Mouse (Mus musculus): ENCODE results near the gene Txnrd3.

The Txnrd3 gene

DNA sequence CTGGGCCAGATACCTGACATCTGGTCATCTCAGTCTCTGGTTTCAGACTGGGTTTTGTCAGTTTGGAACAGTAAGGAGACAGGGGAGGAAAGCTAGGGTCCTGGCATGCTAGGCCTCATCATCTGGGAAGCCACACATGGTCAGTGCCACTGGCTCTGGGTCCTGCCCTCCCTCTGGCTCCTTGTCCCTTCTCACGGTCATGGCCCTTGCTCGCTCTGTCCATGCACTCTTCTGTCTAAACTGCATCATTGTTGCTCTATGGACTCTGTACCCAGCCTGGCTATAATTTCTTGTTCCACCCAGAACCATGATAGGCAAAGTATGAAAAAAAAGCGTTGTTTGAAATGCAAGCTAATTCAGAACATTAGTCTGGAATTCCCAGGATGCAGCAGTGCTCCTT, 11.2 kb downstream of the Txnrd3 start:
- no peak for DNase-seq (ENCODE audit: low spot score in 2 of 2)

DNA sequence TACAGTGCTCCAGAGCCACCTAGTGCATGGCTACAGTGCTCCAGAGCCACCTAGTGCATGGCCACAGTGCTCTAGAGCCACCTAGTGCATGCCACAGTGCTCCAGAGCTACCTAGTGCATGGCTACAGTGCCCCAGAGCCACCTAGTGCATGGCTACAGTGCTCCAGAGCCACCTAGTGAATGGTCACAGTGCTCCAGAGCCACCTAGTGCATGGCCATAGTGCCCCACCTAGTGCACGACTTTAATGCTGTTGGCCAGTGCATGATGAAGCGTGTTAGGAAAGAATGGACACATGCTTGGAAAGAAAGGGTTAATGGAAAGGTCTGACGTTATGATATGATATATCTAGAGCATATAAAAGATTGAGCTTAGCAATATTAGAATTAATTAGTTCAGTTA, 14.6 kb downstream of the Txnrd3 start:
- no peak for DNase-seq (ENCODE audit: low spot score in 2 of 2)

DNA sequence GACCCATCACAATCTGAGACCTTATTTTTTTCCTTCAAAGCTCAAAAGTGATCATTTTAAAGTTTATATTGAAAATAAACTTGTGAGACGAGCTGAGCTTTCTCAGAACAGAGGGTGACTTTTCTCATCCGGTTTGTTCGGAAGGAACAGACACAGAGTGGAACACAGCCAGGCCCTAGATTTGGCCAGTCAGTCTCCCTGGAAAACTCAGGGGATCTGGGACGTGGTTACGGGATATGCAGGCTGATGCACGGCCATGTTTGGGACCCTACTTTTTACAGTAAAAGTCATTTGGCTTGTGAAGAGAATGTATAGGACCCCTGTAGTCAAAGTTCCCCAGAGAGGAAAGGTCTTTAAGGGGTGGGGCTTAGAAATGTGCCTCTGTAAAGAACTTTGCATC, 15.1 kb downstream of the Txnrd3 start:
- DNase-seq (ENCODE audit: low spot score in 2 of 2): no peak

DNA sequence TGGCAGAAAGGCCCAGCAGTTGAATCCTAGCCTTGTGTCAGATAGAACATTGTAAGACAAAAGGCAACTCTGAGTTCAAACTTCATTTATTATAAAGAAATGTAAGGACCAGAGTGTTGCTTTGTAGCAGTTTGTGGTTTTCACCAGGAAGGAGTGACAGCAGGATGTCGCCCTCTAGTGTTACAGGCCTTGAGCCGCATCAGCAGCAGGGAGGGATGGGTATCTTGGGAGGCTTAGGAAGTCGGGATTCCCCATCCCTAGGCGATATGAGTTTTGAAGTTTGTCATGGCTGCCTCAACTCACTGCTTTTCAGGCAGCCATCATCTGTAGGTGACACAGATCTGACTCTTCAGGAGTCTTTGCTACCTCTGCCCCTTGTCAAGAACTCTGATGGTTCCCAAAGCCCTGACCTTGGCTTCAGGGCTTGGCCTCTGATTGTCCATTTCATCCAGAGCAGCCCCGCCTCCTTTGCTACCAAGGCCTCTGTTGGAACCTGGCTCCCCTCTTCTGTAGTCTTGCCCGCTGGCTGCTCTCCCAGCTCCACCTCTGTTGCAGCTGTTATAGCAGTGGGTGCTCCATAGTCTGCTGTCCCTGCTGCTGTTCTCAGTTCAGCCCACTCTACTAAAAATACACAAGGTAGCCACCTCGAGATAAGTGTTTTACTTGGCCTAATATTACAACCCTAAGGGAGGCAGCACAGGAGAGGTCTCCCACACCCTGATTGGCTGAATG, 16.1 kb downstream of the Txnrd3 start:
- no peak for DNase-seq (ENCODE audit: low spot score in 2 of 2)

DNA sequence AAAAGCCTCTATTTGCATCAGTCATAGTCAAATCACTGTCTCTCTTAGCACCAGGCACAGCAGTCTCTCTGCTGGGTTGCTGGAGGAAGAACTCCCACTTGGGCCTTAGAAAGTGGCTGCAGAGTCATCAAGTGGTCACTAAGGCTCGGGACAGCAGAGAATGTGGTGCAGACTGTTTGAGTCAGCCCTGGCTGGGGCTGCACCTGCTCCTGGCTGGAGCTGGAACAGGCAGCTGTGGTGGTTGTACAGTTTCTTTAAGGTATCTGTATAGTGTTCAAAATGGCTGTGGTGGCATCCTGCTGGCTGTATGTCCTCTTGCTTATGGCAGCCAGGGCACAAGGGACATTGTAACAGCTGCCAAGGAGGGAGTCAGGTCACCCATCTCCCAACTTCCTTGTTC, 16.7 kb downstream of the Txnrd3 start:
- DNase-seq (ENCODE audit: low spot score in 2 of 2): no peak

DNA sequence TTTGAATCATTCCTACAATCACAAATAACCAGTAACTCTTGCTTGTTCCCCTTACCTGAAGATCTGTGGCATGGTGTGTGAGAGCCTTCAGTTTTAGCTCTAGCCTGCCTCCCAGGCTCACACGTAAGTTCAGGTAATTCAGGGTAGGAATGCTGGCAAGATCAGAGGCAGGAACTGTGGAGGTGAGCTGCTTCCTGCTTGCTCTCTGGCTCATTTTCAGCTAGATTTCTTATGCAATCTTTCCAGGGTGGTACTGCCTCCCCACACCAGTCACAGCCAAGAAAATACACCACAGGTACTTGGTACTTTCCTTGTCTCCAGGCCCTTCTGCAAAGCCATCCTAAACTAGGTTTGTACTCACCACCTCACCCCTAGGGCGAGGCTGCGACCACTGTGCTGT, 18.7 kb downstream of the Txnrd3 start:
- no peak for DNase-seq (ENCODE audit: low spot score in 2 of 2)

DNA sequence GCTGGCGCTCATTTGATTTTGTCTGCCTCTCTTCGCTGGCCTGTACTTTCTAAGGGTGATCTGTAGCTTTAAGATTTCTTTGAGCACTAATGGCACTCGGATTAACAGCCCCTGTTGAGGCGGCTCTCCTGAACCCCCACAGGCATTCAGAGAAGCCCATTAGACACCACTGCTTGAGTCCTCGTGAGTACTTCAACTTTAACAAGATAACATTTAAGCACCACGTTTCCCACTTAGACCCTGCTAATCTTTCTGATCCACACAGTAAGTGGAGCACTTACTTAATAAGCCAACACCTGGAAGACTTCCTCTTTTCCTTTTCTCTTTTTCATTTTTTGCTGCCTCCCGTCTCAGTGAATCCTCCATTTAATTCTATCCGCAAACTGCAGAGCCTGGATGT, 21.4 kb downstream of the Txnrd3 start:
- DNase-seq (ENCODE audit: low spot score in 2 of 2): no peak

DNA sequence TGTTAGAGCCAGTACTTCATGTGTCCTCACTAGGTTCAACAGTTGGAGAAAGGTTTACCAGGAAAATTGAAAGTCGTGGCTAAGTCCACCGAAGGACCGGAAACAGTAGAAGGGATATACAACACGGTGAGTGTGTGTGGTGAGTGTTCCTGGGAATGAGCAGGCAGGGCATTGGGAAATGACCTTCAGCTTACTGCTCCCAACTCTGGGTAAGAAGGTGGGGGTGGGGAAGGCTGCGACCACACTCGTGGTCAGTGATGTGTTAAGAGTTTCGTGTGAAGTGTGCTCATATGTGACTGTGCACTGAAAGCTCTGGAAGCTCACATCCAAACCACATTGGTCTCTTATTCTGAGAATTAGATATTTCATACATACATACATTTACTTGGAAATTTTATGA, 21.9 kb downstream of the Txnrd3 start:
- DNase-seq (ENCODE audit: low spot score in 2 of 2): no peak

DNA sequence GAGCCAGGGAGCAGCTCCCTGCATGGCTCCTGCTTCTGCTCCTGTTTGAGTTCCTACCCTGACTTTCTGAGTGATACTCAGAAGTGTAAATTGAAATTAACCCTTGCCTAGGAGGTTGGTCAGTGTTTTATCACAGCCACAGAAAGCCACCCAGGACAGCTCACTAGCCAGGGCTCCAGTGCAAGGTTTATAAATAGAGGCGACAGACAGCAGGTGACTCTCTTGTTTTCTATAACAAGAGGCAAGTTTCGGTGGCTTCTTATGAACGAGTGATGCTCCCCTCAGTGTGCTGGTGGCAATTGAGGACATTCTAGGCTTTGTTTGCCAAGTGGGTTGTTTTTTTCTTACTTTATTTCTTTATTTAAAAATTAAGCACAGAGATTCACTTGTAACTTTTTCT, 23.2 kb downstream of the Txnrd3 start:
- DNase-seq (ENCODE audit: low spot score in 2 of 2): no peak

DNA sequence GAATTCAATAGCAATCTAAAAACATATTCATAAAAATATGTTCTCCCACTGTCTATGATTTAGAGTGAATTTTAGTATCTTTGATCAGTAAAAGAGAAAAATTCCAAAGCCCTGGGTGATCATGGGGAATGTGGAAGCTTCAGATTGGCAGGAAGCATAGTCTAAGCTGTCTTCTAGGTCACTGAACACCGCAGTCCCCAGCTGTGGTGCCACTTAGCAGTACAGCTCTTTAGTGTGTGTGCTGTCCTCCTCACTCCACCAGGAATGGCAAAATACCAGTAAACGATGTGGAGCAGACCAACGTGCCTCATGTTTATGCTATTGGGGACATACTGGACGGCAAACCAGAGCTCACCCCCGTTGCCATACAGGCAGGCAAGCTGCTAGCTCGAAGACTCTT, 25.8 kb downstream of the Txnrd3 start:
- DNase-seq (ENCODE audit: low spot score in 2 of 2): no peak

DNA sequence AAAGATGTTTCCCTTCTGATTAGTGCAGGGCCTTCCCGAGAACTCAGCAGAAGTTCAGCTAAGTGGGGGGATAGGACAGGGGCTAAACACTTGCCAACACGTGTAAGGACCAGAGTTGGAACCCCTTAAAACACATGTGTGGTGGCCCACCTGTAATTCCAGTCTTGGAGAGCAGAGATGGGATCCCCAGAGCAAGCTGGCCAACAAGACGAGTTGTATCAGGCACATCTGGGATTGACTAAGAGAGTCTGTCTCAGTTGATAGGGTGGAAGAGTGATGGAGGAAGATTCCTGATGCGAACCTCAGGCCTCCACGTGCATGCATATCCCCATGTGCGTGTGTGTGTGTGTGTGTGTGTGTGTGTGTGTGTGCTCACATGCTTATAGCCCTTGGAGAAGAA, 27.6 kb downstream of the Txnrd3 start:
- no peak for DNase-seq (ENCODE audit: low spot score in 2 of 2)

DNA sequence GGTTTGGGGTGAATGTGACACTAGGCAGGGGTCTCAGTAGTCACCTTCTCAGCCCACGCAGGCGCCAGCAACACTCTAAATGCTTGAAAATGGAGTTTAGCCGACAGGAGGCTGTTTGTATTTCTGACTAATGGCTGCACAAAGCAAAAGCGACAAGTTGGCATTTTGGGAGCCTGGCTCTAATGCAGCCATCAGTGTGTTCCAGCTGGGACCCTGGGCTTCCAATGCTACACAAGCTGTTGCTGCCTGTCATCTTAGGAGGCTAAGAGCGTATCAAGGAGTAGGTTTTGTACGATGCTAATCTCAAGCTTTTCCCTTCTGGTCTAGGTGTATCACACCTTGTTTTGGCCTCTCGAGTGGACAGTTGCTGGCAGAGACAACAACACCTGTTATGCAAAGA, 28.9 kb downstream of the Txnrd3 start:
- no peak for DNase-seq (ENCODE audit: low spot score in 2 of 2)

DNA sequence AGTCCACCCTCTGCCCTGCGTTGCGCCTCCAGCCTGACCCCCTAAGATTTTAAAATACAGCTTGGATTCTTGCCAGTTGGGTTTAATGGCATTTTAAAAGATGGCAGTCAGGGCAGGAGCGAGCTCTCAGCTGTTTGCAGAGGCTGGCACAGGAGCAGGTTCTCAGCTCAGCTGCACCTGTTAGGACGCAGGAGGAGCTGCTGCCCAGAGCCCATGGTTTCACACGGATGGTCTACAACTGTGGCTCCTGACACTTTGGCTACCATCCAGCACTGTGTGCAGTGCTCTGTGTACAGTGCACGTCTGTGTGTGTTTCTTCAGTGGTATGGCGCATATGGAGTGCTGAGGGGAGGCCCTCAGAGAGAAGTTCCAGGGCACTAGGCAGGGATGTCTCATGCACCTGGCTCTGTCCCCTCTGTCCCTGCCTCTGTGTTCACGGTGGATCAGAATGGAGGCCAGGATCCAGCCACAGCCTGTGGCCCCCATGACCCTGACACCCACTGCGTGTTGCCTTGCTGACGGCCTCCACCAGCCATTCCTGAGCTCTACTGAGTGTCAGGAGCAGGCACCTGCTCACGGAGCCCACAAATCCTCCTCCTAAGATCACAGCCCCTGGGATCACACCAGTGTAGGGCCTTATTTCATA, 29.5 kb downstream of the Txnrd3 start:
- no peak for DNase-seq (ENCODE audit: low spot score in 2 of 2)

DNA sequence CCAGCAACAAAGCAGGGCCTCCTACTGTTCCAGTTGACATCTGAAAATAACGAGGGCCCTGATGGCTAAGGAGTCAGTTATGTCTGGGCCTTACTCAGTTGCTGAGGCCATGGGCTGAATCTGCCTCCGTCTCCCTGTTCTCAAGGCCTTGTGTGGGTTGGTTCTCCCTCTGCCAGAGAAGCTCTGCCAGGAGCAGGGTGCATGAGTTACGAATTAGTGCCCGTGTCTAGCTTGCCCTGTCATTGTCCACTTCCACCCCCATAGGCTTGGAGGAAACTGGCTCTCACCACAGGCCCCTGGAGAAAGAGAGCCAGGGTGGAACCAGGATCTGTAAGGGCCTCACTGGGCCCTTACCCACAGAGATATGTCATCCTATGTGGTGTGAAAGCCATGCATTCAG, 34.7 kb downstream of the Txnrd3 start:
- no peak for DNase-seq (ENCODE audit: low spot score in 2 of 2)

DNA sequence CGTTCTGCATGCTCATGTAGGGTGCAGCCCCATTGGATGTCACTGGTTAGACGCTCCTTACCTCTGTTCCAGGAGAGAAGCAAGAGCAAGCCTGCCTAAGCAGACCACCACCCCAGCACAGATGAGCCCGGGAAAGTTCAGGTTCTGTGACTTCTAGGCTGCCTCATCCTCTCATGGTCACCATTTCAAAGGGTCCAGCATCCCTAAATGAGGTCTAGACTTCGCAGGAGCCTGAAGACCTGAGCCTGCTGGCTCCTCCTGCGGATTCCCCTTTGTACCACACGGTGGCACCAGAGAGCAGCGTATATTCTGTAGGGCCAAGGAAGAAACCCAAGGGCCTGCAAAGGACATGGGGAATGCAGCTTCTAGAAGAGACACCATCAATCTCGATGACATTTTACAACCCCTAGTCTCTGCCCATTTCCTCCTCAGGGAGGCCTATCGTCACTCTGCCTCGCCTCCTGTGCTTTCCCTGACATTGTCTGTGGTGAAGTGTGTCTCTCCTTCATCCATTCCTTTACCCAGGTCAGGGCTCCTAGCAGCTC, 35.6 kb downstream of the Txnrd3 start:
- peak; percentile 52 to 63 for DNase-seq (ENCODE audit: low spot score in 2 of 2)

DNA sequence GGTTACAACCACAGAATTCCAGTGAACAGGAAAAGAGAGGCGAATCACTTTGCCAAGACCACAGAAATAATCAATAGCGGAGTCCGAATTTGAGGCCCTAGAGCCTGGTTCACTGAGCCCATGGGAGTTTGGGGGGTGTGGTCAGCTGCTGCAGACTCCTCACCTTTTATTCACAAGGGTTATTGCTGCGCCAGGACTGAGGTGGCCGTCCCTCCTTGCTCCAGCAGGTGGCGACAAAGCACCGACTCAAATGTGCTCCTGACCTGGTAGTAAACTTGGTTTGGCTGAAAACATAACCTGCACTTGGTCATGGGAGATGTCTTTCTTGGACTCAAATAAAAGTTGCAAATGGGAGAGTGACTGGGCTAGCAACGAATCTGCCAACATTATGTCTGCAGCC, 36.4 kb downstream of the Txnrd3 start:
- DNase-seq (ENCODE audit: low spot score in 2 of 2): peak; percentile 74 to 81

DNA sequence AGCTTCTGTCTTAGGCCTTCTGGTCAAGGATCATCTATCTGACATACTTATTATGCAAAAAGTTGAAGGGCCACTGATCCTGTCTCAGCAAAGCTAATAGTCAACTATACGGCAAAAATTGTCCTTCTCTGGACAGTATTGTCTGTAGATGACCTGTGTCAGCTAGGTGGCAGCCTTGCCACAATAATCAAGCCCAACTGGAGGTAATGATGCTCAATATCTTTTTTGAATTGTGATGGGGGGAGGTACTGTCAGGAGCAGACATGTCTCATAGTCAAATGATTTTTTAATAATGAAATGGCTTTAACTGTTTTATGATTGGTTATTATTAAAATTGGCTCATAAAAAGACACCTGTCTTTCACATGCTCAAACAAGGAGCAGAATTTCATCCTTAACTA, 40.4 kb downstream of the Txnrd3 start:
- no peak for DNase-seq (ENCODE audit: low spot score in 2 of 2)

DNA sequence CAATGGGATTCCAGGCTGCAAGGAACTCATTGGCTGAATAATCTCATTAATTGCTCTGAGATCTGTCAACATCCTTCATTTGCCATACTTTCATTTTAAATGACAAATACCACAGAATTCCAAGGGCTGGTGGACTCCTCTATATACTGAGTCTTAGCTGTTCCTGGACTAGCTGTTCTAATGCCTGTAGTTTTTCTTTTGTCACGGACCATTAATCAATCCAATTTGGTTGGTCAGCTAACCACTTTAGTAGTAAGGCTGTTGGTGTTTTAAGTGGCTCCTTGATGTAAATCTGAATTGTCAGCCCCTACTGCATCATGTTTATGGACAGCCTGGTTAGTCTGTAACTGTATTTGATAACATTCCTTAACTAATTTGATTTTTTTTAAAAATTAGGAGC, 43.3 kb downstream of the Txnrd3 start:
- no peak for DNase-seq (ENCODE audit: low spot score in 2 of 2)

DNA sequence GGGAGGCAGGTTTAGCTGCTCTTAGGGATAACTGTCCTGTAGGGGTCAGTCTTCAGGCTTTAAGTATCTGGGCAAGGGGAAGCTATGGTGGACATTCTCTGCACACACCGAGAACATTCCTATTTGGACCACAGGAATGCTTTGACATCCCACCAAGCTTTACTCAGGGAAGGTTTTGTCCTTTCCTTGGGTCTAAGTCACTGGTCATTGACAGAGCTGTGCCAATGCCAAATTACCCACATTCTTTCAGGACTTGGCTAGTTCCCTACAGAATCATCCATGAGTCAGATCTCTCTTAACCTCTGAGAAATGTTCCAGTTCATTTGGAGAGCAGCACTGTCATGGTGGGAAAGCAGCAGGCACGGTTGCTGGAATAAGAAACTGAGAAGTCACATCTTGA, 62.8 kb downstream of the Txnrd3 start:
- no peak for DNase-seq (ENCODE audit: low spot score in 2 of 2)

DNA sequence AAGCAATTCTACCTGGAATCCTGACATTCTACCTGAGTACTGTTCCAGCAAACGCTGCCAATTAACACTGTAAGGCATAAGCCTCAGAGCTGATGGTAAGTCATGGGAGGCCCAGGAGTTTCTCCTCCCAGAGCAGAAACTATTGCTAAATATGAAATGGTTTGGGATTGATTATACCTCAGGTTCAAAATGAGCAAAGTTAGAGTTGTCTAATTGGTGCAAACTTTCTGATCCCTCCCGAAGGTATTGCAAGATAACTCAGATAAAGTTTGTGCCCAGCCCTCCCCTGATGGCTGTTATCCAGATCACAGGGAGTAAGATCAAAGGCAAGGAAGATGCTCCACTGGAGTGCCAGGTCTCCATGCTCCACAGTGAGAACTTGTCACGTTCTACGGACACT, 63.5 kb downstream of the Txnrd3 start, which contains the start of gene Vmn1r40:
Vmn1r40 (plus strand) TSS at position 301 of the 400 bp plus-strand sequence.
- DNase-seq (ENCODE audit: low spot score in 2 of 2): no peak

DNA sequence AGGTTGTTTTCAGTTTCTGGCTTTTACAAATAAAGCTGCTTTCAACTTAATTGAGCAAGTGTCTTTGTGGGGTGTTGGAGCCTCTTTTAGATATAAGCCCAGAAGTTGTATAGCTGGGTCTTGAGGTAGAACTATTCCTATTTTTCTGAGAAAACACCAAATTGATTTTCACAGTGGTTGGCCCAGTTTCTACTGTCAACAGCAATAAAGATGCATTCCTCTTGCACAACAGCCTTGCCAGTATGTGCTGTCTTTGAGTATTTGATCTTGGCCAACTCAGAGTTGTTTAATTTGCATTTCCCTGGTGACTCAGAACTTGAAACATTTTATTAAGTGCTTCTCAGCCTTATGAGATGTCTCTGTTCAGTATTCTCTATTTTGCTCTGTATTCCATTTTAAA, 74.3 kb downstream of the Txnrd3 start:
- DNase-seq (ENCODE audit: low spot score in 2 of 2): no peak
